Mouse (Mus musculus) liver, embryonic 16.5 days (tissue): ENCODE measurements around the gene Scyl1. TPM values are rescaled to one million over a fixed set of nuclear protein-coding genes. Genes with fewer than 3 reads are reported as not detected.
A peak's percentile ranks its signal among the peaks of the same experiment; 100 is the strongest.

Experiments used
- ATAC-seq: fragments of 200-750 bp; cut with Nextera tagmentation; 2 replicates; pipeline ENCODE4 v1.8.0; 2017; ENCODE audit warnings: low read depth, mild to moderate bottlenecking, moderate number of reproducible peaks, moderate library complexity
- H3K27ac ChIP-seq: fragments of 300-500 bp; sonication (generic); 2 replicates; pipeline ENCODE4 v1.5.1; 2014; ENCODE audit warnings: mild to moderate bottlenecking, low read length
- H3K27me3 ChIP-seq: fragments of 300-500 bp; sonication (generic); 2 replicates; pipeline ENCODE4 v1.6.1; 2014; ENCODE audit warnings: low read depth, low read length, mixed read lengths; ENCODE audit not compliant: control insufficient read depth, insufficient read depth
- H3K36me3 ChIP-seq: fragments of 300-500 bp; sonication (generic); 2 replicates; pipeline ENCODE4 v1.6.1; 2014; ENCODE audit warnings: mild to moderate bottlenecking; ENCODE audit not compliant: control insufficient read depth, insufficient read depth
- H3K4me1 ChIP-seq: fragments of 300-500 bp; sonication (generic); 2 replicates; pipeline ENCODE4 v1.6.1; 2014; ENCODE audit warnings: low read depth, low read length, mixed read lengths; ENCODE audit not compliant: control insufficient read depth
- H3K4me2 ChIP-seq: fragments of 300-500 bp; sonication (generic); 2 replicates; pipeline ENCODE4 v1.6.1; 2014; ENCODE audit warnings: low read depth, low read length, mixed read lengths
- H3K4me3 ChIP-seq: fragments of 300-500 bp; sonication (generic); 2 replicates; pipeline ENCODE4 v1.5.1; 2014; ENCODE audit warnings: low read depth, mild to moderate bottlenecking, low read length
- H3K9ac ChIP-seq: fragments of 300-500 bp; sonication (generic); 2 replicates; pipeline ENCODE4 v1.6.1; 2014; ENCODE audit warnings: low read depth, low read length
- H3K9me3 ChIP-seq: fragments of 300-500 bp; sonication (generic); replicated peaks from 2 replicates; pipeline ENCODE4 v1.6.1; 2016; ENCODE audit warnings: low read length; ENCODE audit not compliant: control insufficient read depth
- WGBS: fragments of 180-500 bp; shearing (Covaris S2); extraction: QIAGEN DNeasy Blood & Tissue Kit; methylation state at CpG from one replicate; pipeline ENCODE4 v1.1.7; 2014; ENCODE audit not compliant: insufficient replicate concordance; 5-methylcytosine and 5-hydroxymethylcytosine counted together
- polyA plus RNA-seq: library from polyadenylated mRNA; unstranded; fragments of >200 nt; fragmentation: Nextera tagmentation; extraction: Ambion mirVana; gene quantifications from 2 replicates; pipeline ENCODE4 v1.2.1, GENCODE M21; 2015

Gene Scyl1
- polyA plus RNA-seq, 1 experiment from 2014 or later, result 21.5 TPM

DNA sequence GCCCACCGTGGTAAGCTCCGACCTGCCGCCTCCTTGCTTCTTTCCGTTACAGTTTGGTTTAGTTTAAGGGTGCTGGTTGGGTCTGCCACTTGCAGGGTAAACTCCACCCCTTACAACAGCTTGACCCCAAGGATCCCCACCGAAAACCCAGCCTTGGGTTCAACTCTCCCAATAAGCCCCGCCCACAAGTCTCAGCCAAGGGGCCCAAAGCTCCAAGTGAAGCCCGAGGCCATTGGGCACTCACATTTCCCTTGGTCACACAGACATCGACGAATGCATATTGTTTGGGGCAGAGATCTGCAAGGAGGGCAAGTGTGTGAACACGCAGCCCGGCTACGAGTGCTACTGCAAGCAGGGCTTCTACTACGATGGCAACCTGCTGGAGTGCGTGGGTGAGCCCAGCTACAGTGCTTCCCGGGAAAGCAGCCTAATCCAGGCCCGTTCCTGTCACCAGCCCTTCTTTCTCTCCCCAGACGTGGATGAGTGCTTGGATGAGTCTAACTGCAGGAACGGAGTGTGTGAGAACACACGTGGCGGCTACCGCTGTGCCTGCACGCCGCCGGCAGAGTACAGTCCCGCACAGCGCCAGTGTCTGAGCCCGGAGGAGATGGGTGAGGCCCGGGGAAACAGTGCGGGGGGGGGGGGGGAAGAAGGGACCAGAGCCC is 14.8 kb downstream of the Scyl1 start:
- Histone ChIP-seq H3K27ac (no peak overlapping the region), H3K36me3 (no peaks in the 10 kb centered on the region; the same call in 1 of the 2 replicates), H3K9ac (0 out of 2 replicates have a peak overlapping the region, but pooled peaks have one; percentile 11), H3K4me1 (peaks cover 2% of the 10 kb centered on the region; the same call in 1 of the 2 replicates), H3K27me3 (peaks cover 53% of the 10 kb centered on the region), H3K4me2 (peak overlapping the region; percentile 19), H3K9me3 (no peaks in the 10 kb centered on the region), H3K4me3 (no peak overlapping the region)
- ATAC-seq, result no peak
- 21% methylated on average over 28 of the region's 29 CpGs for WGBS

DNA sequence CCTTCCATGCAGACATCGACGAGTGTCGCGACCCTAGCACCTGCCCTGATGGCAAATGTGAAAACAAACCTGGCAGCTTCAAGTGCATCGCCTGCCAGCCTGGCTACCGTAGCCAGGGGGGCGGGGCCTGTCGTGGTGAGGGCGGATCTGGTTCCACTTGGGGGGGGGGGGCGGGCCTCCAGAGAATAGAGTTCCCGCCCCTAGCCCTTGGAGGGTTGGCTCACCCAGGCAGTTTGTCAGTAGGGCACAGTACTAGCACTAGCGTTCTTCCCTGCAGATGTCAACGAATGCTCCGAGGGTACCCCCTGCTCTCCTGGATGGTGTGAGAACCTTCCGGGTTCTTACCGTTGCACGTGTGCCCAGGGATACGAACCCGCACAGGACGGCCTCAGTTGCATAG is 19.5 kb downstream of the Scyl1 start:
- Histone ChIP-seq H3K9me3 (no peaks in the 10 kb centered on the region), H3K4me2 (no peak overlapping the region), H3K9ac (no peak overlapping the region), H3K4me3 (peak overlapping the region; percentile 7; the same call in 1 of the 2 replicates), H3K27me3 (peaks cover 86% of the 10 kb centered on the region), H3K27ac (no peak overlapping the region), H3K4me1 (peaks cover 2% of the 10 kb centered on the region; the same call in 1 of the 2 replicates), H3K36me3 (no peaks in the 10 kb centered on the region)
- 5% methylated on average over 19 of the region's 20 CpGs for WGBS
- 0 out of 2 replicates have a peak, but pooled peaks have one; percentile 22 for ATAC-seq

DNA sequence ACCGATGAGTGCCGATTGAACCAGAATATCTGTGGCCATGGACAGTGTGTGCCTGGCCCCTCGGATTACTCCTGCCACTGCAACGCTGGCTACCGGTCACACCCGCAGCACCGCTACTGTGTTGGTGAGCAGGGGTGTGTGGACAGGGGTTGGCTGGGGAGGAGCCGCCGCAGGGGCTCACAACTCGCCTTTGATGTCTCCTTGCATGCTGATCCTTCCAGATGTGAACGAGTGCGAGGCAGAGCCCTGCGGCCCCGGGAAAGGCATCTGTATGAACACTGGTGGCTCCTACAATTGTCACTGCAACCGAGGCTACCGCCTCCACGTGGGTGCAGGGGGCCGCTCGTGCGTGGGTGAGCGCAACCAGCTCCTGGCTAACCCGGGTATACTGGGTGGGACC is 20.3 kb downstream of the Scyl1 start:
- Histone ChIP-seq H3K27me3 (peaks cover 86% of the 10 kb centered on the region), H3K4me1 (peaks cover 2% of the 10 kb centered on the region; the same call in 1 of the 2 replicates), H3K9ac (no peak overlapping the region), H3K27ac (no peak overlapping the region), H3K36me3 (no peaks in the 10 kb centered on the region), H3K4me2 (no peak overlapping the region), H3K9me3 (no peaks in the 10 kb centered on the region), H3K4me3 (no peak overlapping the region)
- WGBS, result 12% methylated on average over 22 of the region's 22 CpGs
- no peak for ATAC-seq

DNA sequence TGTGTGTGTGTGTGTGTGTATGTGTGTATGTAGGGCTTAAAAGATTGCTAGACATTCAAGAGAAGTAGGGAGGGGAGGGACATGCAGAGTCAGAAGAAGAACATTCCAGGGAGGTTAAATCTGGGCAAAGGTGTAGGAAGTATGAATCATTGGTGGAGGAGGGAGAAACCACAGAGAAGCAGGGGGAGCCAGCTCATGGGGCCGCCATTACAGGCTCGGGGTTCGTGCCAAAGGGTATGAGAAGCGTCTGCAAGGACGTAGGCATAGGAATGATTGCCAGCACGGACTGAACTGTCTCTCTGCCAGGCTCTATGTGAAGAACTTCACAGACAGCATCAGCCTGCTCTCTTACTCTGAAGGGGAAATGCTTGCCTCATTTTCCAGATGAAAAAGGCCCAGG is 21.7 kb downstream of the Scyl1 start:
- H3K9me3 ChIP-seq, result no peaks in the 10 kb centered on the region
- H3K9ac ChIP-seq, result no peak overlapping the region
- no peak overlapping the region for H3K27ac ChIP-seq
- peaks cover 91% of the 10 kb centered on the region for H3K27me3 ChIP-seq
- no peaks in the 10 kb centered on the region for H3K36me3 ChIP-seq
- WGBS, result 50% methylated on average over 6 of the region's 6 CpGs
- H3K4me1 ChIP-seq, result peaks cover 5% of the 10 kb centered on the region
- no peak overlapping the region for H3K4me3 ChIP-seq
- ATAC-seq, result no peak
- H3K4me2 ChIP-seq, result no peak overlapping the region

DNA sequence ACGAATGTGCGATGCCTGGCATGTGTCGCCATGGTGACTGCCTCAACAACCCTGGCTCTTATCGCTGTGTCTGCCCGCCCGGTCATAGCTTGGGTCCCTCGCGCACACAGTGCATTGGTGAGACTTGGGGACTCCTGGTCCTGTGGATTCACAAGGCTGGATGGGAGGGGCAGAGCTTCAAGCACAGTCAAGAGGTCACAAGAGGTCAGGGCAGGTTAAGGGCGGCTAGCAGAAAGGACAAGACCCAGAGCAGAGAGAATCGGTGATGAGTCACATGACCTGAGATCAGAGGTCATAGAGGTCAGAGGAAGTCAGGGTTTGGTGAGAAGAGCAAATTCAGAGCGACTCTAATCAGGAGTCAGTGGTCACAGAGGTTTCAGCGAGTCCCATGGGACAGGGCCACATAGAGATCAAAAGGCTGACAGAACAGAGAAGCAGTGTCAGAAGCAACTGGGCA is 24.3 kb downstream of the Scyl1 start:
- Histone ChIP-seq H3K27me3 (peaks cover 96% of the 10 kb centered on the region), H3K4me3 (no peak overlapping the region), H3K4me1 (peaks cover 5% of the 10 kb centered on the region), H3K9me3 (no peaks in the 10 kb centered on the region), H3K4me2 (no peak overlapping the region), H3K36me3 (no peaks in the 10 kb centered on the region), H3K9ac (no peak overlapping the region), H3K27ac (no peak overlapping the region)
- ATAC-seq, result peak; percentile 15; the same call in 1 of the 2 replicates
- 17% methylated on average over 12 of the region's 12 CpGs for WGBS

DNA sequence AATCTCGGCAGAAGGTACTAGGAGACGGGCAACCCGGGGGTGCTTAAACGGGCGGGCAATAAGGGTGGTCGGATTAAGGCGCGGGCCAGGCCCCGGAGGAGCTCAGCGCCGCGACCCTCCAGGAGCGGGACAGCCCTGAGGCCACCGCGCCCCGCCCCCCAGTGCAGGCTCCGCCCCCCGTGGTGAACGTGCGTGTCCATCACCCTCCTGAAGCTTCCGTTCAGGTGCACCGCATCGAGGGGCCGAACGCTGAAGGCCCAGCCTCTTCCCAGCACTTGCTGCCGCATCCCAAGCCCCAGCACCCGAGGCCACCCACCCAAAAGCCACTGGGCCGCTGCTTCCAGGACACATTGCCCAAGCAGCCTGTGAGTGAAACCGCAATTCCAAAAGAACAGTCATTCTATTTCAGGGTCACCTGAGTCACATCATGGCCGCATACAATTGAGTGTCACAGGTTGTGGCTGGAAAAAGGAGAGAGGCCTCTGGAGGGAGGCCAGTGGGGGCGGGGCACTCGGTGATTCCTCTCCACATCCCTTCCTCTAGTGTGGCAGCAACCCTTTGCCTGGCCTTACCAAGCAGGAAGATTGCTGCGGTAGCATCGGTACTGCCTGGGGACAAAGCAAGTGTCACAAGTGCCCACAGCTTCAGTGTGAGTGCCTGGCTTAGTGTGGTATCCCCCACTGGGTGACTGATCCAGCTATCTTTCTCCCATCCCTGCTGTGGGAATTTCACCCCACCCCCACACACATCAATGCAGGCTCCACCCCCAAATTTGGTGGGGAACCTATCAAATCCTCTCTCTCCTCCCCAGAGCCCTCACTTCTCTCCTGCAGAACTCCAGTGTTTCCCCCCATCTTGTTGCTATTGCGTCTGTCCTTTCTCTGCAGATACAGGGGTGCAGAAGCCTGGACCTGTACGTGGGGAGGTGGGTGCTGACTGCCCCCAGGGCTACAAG is 25.2 kb downstream of the Scyl1 start:
- 10% methylated on average over 35 of the region's 36 CpGs for WGBS

DNA sequence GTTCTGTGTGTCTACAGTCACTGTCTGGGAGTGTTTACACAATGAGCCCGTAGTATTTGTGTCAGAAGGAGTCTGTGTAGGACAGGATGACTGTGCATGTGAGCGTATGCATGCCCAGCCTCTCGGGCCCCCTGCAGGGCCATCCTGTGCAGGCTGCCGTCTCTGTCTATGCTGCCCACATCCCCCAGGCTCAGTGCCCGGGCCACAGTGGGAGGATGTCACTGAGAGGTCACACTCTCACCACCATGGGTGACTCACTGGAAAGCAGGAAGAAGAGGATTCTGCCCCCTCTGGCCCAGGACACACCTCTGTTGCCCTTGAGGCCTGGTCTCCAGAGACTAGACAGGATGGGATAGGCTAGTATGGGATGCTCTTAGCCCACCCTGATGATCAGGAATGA is 27.6 kb downstream of the Scyl1 start:
- no peak overlapping the region for H3K4me3 ChIP-seq
- peaks cover 5% of the 10 kb centered on the region for H3K4me1 ChIP-seq
- H3K9me3 ChIP-seq, result no peaks in the 10 kb centered on the region
- ATAC-seq, result no peak
- no peaks in the 10 kb centered on the region for H3K36me3 ChIP-seq
- no peak overlapping the region for H3K4me2 ChIP-seq
- WGBS, result 32% methylated on average over 5 of the region's 5 CpGs
- H3K9ac ChIP-seq, result no peak overlapping the region
- peaks cover 94% of the 10 kb centered on the region for H3K27me3 ChIP-seq
- no peak overlapping the region for H3K27ac ChIP-seq

More for the DNA sequence above, 25.2 kb downstream of the Scyl1 start:
- Histone ChIP-seq H3K27ac (no peak overlapping the region), H3K27me3 (peaks cover 96% of the 10 kb centered on the region), H3K4me3 (no peak overlapping the region), H3K36me3 (no peaks in the 10 kb centered on the region), H3K9ac (no peak overlapping the region), H3K4me1 (peaks cover 5% of the 10 kb centered on the region), H3K9me3 (no peaks in the 10 kb centered on the region), H3K4me2 (0 out of 2 replicates have a peak overlapping the region, but pooled peaks have one; percentile 26)
- no peak for ATAC-seq

DNA sequence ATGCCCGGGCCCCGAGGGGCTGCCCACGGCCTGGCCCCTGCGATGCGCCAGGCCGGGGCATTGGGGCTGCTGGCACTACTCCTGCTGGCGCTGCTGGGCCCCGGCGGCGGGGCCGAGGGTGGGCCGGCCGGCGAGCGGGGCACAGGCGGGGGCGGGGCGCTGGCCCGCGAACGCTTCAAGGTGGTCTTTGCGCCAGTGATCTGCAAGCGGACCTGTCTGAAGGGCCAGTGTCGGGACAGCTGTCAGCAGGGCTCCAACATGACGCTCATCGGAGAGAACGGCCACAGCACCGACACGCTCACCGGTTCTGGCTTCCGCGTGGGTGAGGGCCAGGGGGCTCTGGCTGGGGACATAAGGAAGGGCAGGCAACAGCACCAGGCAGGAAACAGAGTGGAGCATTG is 29.0 kb downstream of the Scyl1 start:
- WGBS, result 10% methylated on average over 30 of the region's 32 CpGs
- peak overlapping the region; percentile 41 for H3K4me3 ChIP-seq
- ATAC-seq, result no peak
- H3K4me1 ChIP-seq, result peaks cover 5% of the 10 kb centered on the region
- no peaks in the 10 kb centered on the region for H3K9me3 ChIP-seq
- H3K4me2 ChIP-seq, result peak overlapping the region; percentile 53
- peak overlapping the region; percentile 25 for H3K9ac ChIP-seq
- H3K36me3 ChIP-seq, result no peaks in the 10 kb centered on the region
- H3K27ac ChIP-seq, result no peak overlapping the region
- peaks cover 87% of the 10 kb centered on the region for H3K27me3 ChIP-seq
